Comparison of ENCODE assay signal across 8 mouse cellular contexts in genomic region chr9:54700174-54700475, GRCm38 (mm10). TPM values are rescaled to one million over a fixed set of nuclear protein-coding genes. Genes with fewer than 3 reads are reported as not detected.
A peak's percentile ranks its signal among the peaks of the same experiment; 100 is the strongest.
DNase-seq lines count a peak whose midpoint lies in the region; ATAC-seq and TF ChIP-seq lines count a peak whose summit lies in the region.
"Had no signal": no experiment of that assay in that cellular context is flagged by ENCODE, and none has a peak within 500 bp of the region (broad histone marks: within the 10 kb centered on the region; RNA-seq: fewer than 3 reads in every experiment).

No protein-coding gene starts in this region.

- ATAC-seq in intestine, embryonic 16.5 days = no peak
- ATAC-seq in midbrain, embryonic 14.5 days (ENCODE audit: low FRiP score, low TSS enrichment) = no peak

- peak overlapping the region; percentile 92 for H3K4me2 ChIP-seq in intestine, embryonic 16.5 days (ENCODE audit: low read depth, low read length)
- peak overlapping the region; percentile 83 for H3K4me2 ChIP-seq in midbrain, embryonic 14.5 days (ENCODE audit: low read length)

- no peak overlapping the region for H3K27ac ChIP-seq in spleen, adult 2 months (ENCODE audit: insufficient read depth, low read length)
- peak overlapping the region; percentile 83 for H3K27ac ChIP-seq in forebrain, embryonic 10.5 days
- no peak overlapping the region for H3K27ac ChIP-seq in intestine, embryonic 16.5 days (ENCODE audit: low read length)
- no peak overlapping the region for H3K27ac ChIP-seq in midbrain, embryonic 14.5 days (replicated peaks; ENCODE audit: low read depth, low read length)

- no peak for TF ChIP-seq POLR2A in spleen, adult 2 months (IDR thresholded peaks at IDR 0.05; ENCODE audit: low read depth, low read length)

- no peaks in the 10 kb centered on the region for H3K9me3 ChIP-seq in forebrain, embryonic 10.5 days
- H3K9me3 ChIP-seq in intestine, embryonic 16.5 days (ENCODE audit: control insufficient read depth, low read length) = peaks cover 5% of the 10 kb centered on the region; the same call in 1 of the 2 replicates
- H3K9me3 ChIP-seq in midbrain, embryonic 14.5 days (ENCODE audit: control insufficient read depth, low read length) = no peaks in the 10 kb centered on the region

- H3K36me3 ChIP-seq in spleen, adult 2 months (ENCODE audit: control insufficient read depth, insufficient read depth, low read length) = no peaks in the 10 kb centered on the region
- H3K36me3 ChIP-seq in forebrain, embryonic 10.5 days (replicated peaks) = no peaks in the 10 kb centered on the region
- no peaks in the 10 kb centered on the region for H3K36me3 ChIP-seq in intestine, embryonic 16.5 days (ENCODE audit: control insufficient read depth, insufficient read depth, low read length)
- no peaks in the 10 kb centered on the region for H3K36me3 ChIP-seq in midbrain, embryonic 14.5 days (ENCODE audit: control insufficient read depth, insufficient read depth, low read length)

- peaks cover 4% of the 10 kb centered on the region for H3K4me1 ChIP-seq in spleen, adult 2 months (ENCODE audit: control insufficient read depth, insufficient read depth, insufficient read length)
- H3K4me1 ChIP-seq in forebrain, embryonic 10.5 days = peaks cover 26% of the 10 kb centered on the region
- H3K4me1 ChIP-seq in intestine, embryonic 16.5 days (ENCODE audit: control insufficient read depth, insufficient read depth, low read length) = peaks cover 5% of the 10 kb centered on the region; the same call in 1 of the 2 replicates
- peaks cover 5% of the 10 kb centered on the region; the same call in 1 of the 2 replicates for H3K4me1 ChIP-seq in midbrain, embryonic 14.5 days (ENCODE audit: control insufficient read depth, insufficient read depth, low read length)

- peak overlapping the region; percentile 81 for H3K9ac ChIP-seq in intestine, embryonic 16.5 days (ENCODE audit: low read depth, low read length)
- H3K9ac ChIP-seq in midbrain, embryonic 14.5 days (replicated peaks; ENCODE audit: low read length) = peak overlapping the region; percentile 64

- H3K4me3 ChIP-seq in spleen, adult 2 months (ENCODE audit: extremely low read depth, insufficient read depth, insufficient read length) = peak overlapping the region; percentile 62
- peak overlapping the region; percentile 73 for H3K4me3 ChIP-seq in forebrain, embryonic 10.5 days
- peak overlapping the region; percentile 77 for H3K4me3 ChIP-seq in intestine, embryonic 16.5 days (ENCODE audit: low read length)
- H3K4me3 ChIP-seq in midbrain, embryonic 14.5 days (replicated peaks; ENCODE audit: low read depth, low read length) = peak overlapping the region; percentile 63

- DNase-seq in spleen, adult 2 months (ENCODE audit: low read depth in 1 of 2, low spot score in 2 of 2) = no peak
- DNase-seq in spleen, adult 18-20 months = no peak
- no peak for DNase-seq in forebrain, embryonic 10.5 days (ENCODE audit: extremely low spot score, low spot score)
- DNase-seq in midbrain, embryonic 14.5 days = no peak
- DNase-seq in frontal cortex, postnatal 25 days (ENCODE audit: low spot score in 2 of 2) = no peak
- no peak for DNase-seq in adrenal gland, postnatal 4 days (ENCODE audit: low spot score in 2 of 2)

- H3K27me3 ChIP-seq in spleen, adult 2 months (ENCODE audit: control insufficient read depth, insufficient read depth, low read length) = peaks cover 15% of the 10 kb centered on the region
- peaks cover 67% of the 10 kb centered on the region for H3K27me3 ChIP-seq in forebrain, embryonic 10.5 days (ENCODE audit: poor library complexity, severe bottlenecking)
- H3K27me3 ChIP-seq in intestine, embryonic 16.5 days (replicated peaks; ENCODE audit: control insufficient read depth, insufficient read depth, low read length) = peaks cover 9% of the 10 kb centered on the region; the same call in 1 of the 2 replicates
- peaks cover 24% of the 10 kb centered on the region for H3K27me3 ChIP-seq in midbrain, embryonic 14.5 days (ENCODE audit: control insufficient read depth, insufficient read depth, low read length)

- 25% methylated on average over 9 of the region's 9 CpGs for WGBS in spleen, adult 2 months
- WGBS in forebrain, embryonic 10.5 days = 33% methylated on average over 9 of the region's 9 CpGs
- WGBS in intestine, embryonic 16.5 days = 18% methylated on average over 9 of the region's 9 CpGs
- 25% methylated on average over 9 of the region's 9 CpGs for WGBS in midbrain, embryonic 14.5 days

- no peak for TF ChIP-seq CTCF in spleen, adult 2 months (IDR thresholded peaks at IDR 0.05; ENCODE audit: extremely low read depth, insufficient read depth, insufficient read length, insufficient replicate concordance)

RNA-seq across cellular contexts. Expression of gene Dnaja4, which starts 1.5 kb away (rescaled TPM):
- 4.4 and 5.6 TPM in 2 replicates for polyA plus RNA-seq in spleen, adult 2 months (2012; rRNA removed)
- 3.1 TPM in 2 replicates for polyA plus RNA-seq in forebrain, embryonic 10.5 days (2016; fragmentation: Nextera tagmentation; extraction: Ambion mirVana)
- polyA plus RNA-seq in intestine, embryonic 16.5 days (2015; fragmentation: Nextera tagmentation; extraction: Ambion mirVana) = 3.9 and 4.5 TPM in 2 replicates
- polyA plus RNA-seq in midbrain, embryonic 14.5 days (2014; fragmentation: Nextera tagmentation; extraction: Ambion mirVana) = 5.0 TPM in 2 replicates
- total RNA-seq in adrenal gland, postnatal 4 days (2021) = 10 to 100 TPM; 10.4 to 12.3 TPM

RNA-seq across cellular contexts. Expression of gene Wdr61, which starts 34.2 kb away (rescaled TPM):
- 13.2 and 13.4 TPM in 2 replicates for polyA plus RNA-seq in spleen, adult 2 months (2012; rRNA removed)
- polyA plus RNA-seq in forebrain, embryonic 10.5 days (2016; fragmentation: Nextera tagmentation; extraction: Ambion mirVana) = 183 and 188 TPM in 2 replicates
- polyA plus RNA-seq in intestine, embryonic 16.5 days (2015; fragmentation: Nextera tagmentation; extraction: Ambion mirVana) = 142 and 148 TPM in 2 replicates
- polyA plus RNA-seq in midbrain, embryonic 14.5 days (2014; fragmentation: Nextera tagmentation; extraction: Ambion mirVana) = 111 and 114 TPM in 2 replicates
- 10 to 100 TPM; 81.2 to 81.3 TPM for total RNA-seq in adrenal gland, postnatal 4 days (2021)

RNA-seq across cellular contexts. Expression of gene Acsbg1, which starts 38.5 kb away (rescaled TPM):
- polyA plus RNA-seq in spleen, adult 2 months (2012; rRNA removed) = 3.2 and 3.7 TPM in 2 replicates
- 7.7 and 9.6 TPM in 2 replicates for polyA plus RNA-seq in forebrain, embryonic 10.5 days (2016; fragmentation: Nextera tagmentation; extraction: Ambion mirVana)
- polyA plus RNA-seq in intestine, embryonic 16.5 days (2015; fragmentation: Nextera tagmentation; extraction: Ambion mirVana) = 0.15 and 0.91 TPM in 2 replicates
- 14.7 and 16.8 TPM in 2 replicates for polyA plus RNA-seq in midbrain, embryonic 14.5 days (2014; fragmentation: Nextera tagmentation; extraction: Ambion mirVana)
- total RNA-seq in adrenal gland, postnatal 4 days (2021) = 100 to 1,000 TPM; 288 to 304 TPM
- total RNA-seq: common myeloid progenitor, adult 5-6 weeks had no signal
